Mouse (Mus musculus) hindbrain, embryonic 11.5 days (tissue): ENCODE results near the gene Paqr4. TPM values are rescaled to one million over a fixed set of nuclear protein-coding genes. Genes with fewer than 3 reads are reported as not detected.

Source experiments
- ATAC-seq: fragments of 200-750 bp; cut with Nextera tagmentation; 2 replicates; pipeline ENCODE4 v1.8.0; 2017; ENCODE audit warnings: mild to moderate bottlenecking, moderate TSS enrichment, moderate library complexity; ENCODE audit not compliant: low FRiP score
- DNase-seq: peaks from one replicate; pipeline ENCODE4 v3.0.0-alpha.2; 2015; ENCODE audit warnings: low spot score
- H3K27ac ChIP-seq: fragments of 300-500 bp; sonication (generic); 2 replicates; pipeline ENCODE4 v1.5.1; 2014; ENCODE audit warnings: mild to moderate bottlenecking, low read depth, low read length
- H3K27me3 ChIP-seq: fragments of 300-500 bp; sonication (generic); 2 replicates; pipeline ENCODE4 v1.6.1; 2014; ENCODE audit warnings: mild to moderate bottlenecking, low read length, moderate library complexity, mixed read lengths; ENCODE audit not compliant: control insufficient read depth, insufficient read depth
- H3K36me3 ChIP-seq: fragments of 300-500 bp; sonication (generic); 2 replicates; pipeline ENCODE4 v1.6.1; 2014; ENCODE audit warnings: mild to moderate bottlenecking, low read length, moderate library complexity, mixed read lengths; ENCODE audit not compliant: control insufficient read depth, insufficient read depth
- H3K4me1 ChIP-seq: fragments of 300-500 bp; sonication (generic); replicated peaks from 2 replicates; pipeline ENCODE4 v1.6.1; 2014; ENCODE audit warnings: low read length, mixed read lengths; ENCODE audit not compliant: control insufficient read depth, insufficient read depth
- H3K4me2 ChIP-seq: fragments of 300-500 bp; sonication (generic); replicated peaks from 2 replicates; pipeline ENCODE4 v1.6.1; 2014; ENCODE audit warnings: mild to moderate bottlenecking, low read depth, low read length
- H3K4me3 ChIP-seq: fragments of 300-500 bp; sonication (generic); 2 replicates; pipeline ENCODE4 v1.5.1; 2014; ENCODE audit warnings: low read depth, low read length
- H3K9ac ChIP-seq: fragments of 300-500 bp; sonication (generic); 2 replicates; pipeline ENCODE4 v1.6.1; 2014; ENCODE audit warnings: low read depth, low read length
- H3K9me3 ChIP-seq: fragments of 300-500 bp; sonication (generic); 2 replicates; pipeline ENCODE4 v1.6.1; 2016; ENCODE audit warnings: low read length; ENCODE audit not compliant: control insufficient read depth
- WGBS: fragments of 180-500 bp; shearing (Covaris S2); extraction: QIAGEN DNeasy Blood & Tissue Kit; methylation state at CpG from one replicate; pipeline ENCODE4 v1.1.7; 2014; 5-methylcytosine and 5-hydroxymethylcytosine counted together
- polyA plus RNA-seq: library from polyadenylated mRNA; unstranded; fragments of >200 nt; fragmentation: Nextera tagmentation; extraction: Ambion mirVana; gene quantifications from 2 replicates; pipeline ENCODE4 v1.2.1, GENCODE M21; 2014

Paqr4 gene
- polyA plus RNA-seq, 1 experiment from 2014 or later, result 28.9 TPM

- ATAC-seq (no peak), DNase-seq (peak; percentile 31)
- Histone ChIP-seq H3K4me3 (peak overlapping the region; percentile 29), H3K27me3 (peaks cover 65% of the 10 kb centered on the region), H3K36me3 (no peaks in the 10 kb centered on the region), H3K4me2 (peak overlapping the region; percentile 57), H3K9me3 (no peaks in the 10 kb centered on the region), H3K4me1 (peaks cover 12% of the 10 kb centered on the region), H3K27ac (no peak overlapping the region), H3K9ac (no peak overlapping the region)
- 2% methylated on average over 12 of the region's 12 CpGs for WGBS
Observed at GRCm38 (mm10) chr17:23746311-23746710, 5.6 kb upstream of the Paqr4 start.

DNA sequence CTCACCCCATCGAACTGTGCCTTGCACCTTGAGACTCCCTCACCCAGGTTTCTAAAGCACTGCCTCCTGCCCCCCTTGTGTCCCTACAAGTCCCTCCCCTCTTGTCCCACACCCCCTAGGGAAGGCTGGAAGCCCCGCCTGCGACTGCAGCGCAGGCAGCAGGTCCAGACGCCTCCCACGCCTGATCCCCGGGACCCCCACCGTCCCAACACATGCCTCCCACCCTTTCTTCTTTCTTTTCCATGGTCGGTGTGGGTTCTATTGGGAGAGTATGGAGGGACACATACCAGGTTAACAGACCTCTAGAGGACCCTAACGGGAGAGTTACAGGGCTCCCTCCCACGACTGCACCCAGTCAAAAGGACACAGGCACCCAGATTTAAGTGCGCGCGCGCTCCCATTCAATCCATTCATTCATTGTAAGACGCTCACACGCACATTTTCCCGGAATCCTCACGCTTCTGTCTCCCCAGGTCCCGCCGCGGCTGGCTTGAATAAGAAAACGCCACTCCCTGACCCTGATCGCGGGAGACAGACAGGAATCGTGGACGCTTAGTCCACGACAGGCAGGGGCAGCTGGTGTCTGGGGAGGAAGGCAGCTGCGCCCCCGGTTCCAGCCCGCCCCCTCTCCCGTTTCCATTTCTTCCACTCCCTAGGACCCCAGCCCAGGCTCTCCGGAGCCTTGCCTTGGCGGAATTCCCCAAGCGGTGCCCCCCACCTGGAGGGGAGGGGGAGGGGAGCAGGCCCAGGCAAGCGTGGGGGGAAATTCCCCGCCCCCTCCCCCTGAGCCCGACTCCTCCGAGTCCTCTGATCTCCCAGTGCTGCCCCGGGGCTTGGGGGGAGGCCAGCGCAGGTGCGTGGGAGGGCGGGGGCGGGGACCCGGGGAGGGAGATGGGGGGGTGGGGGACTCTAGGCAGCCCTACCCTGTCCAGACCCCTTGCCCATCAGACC is 4.9 kb upstream of the Paqr4 start, which contains the start of gene Kremen2:
Gene Kremen2, minus strand, starts transcription at position 533 of the 951 bp plus-strand sequence.
- Histone ChIP-seq H3K27me3 (peaks cover 72% of the 10 kb centered on the region), H3K9ac (peak within 1 kb of the TSS; percentile 44), H3K36me3 (no peaks in the 10 kb centered on the region), H3K9me3 (no peaks in the 10 kb centered on the region), H3K4me1 (peaks cover 16% of the 10 kb centered on the region), H3K4me3 (peak within 1 kb of the TSS; percentile 29), H3K4me2 (peak within 1 kb of the TSS; percentile 57), H3K27ac (no peak within 1 kb of the TSS)
- WGBS, result under 1% methylated on average over 35 of the region's 45 CpGs
- peak; percentile 54 for DNase-seq
- no peak for ATAC-seq

GRCm38 (mm10) chr17:23744651-23745050 is 4.0 kb upstream of the Paqr4 start:
- no peak for DNase-seq
- Histone ChIP-seq H3K9ac (peak overlapping the region; percentile 19; the same call in 1 of the 2 replicates), H3K27ac (no peak overlapping the region), H3K4me2 (no peak overlapping the region), H3K9me3 (no peaks in the 10 kb centered on the region), H3K4me1 (peaks cover 16% of the 10 kb centered on the region), H3K27me3 (peaks cover 75% of the 10 kb centered on the region), H3K4me3 (no peak overlapping the region), H3K36me3 (no peaks in the 10 kb centered on the region)
- WGBS, result 1% methylated on average over 10 of the region's 14 CpGs
- ATAC-seq, result no peak

DNA sequence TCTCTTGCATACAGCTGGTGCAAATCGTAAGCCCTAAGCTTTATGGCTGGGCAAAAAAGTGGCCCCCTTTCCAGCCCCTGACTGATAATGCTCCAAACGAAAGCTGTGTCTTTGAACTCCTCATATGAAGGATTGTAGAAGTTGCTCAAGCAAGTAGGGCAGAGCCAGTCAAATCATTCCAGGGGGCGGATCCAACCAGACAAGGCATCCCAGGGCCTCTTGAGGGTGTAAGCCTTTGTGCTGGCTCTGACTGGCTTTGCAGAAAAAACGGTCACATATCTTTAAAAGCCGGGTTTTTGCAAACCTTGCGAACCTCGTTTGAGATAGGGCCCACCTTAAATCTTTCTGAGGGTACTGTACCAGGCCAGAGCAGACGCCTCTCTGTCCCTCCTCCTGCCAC is 3.4 kb upstream of the Paqr4 start:
- no peak for ATAC-seq
- Histone ChIP-seq H3K9me3 (no peaks in the 10 kb centered on the region), H3K4me3 (no peak overlapping the region), H3K27ac (no peak overlapping the region), H3K9ac (no peak overlapping the region), H3K4me2 (no peak overlapping the region), H3K27me3 (peaks cover 75% of the 10 kb centered on the region), H3K36me3 (no peaks in the 10 kb centered on the region), H3K4me1 (peaks cover 16% of the 10 kb centered on the region)
- DNase-seq, result peak; percentile 18
- WGBS, result 19% methylated on average over 8 of the region's 8 CpGs

GRCm38 (mm10) chr17:23742941-23743340 is 2.3 kb upstream of the Paqr4 start:
- Histone ChIP-seq H3K4me3 (no peak overlapping the region), H3K36me3 (no peaks in the 10 kb centered on the region), H3K9ac (no peak overlapping the region), H3K27ac (no peak overlapping the region), H3K27me3 (peaks cover 72% of the 10 kb centered on the region), H3K4me1 (peaks cover 18% of the 10 kb centered on the region), H3K4me2 (no peak overlapping the region), H3K9me3 (no peaks in the 10 kb centered on the region)
- DNase-seq (no peak), ATAC-seq (no peak)
- WGBS, result 71% methylated on average over 12 of the region's 12 CpGs

- H3K4me2 ChIP-seq, result peak overlapping the region; percentile 2; the same call in 1 of the 2 replicates
- WGBS, result 7% methylated on average over 44 of the region's 44 CpGs
- no peak overlapping the region for H3K9ac ChIP-seq
- H3K4me3 ChIP-seq, result no peak overlapping the region
- H3K9me3 ChIP-seq, result no peaks in the 10 kb centered on the region
- DNase-seq (peak; percentile 54), ATAC-seq (no peak)
- H3K36me3 ChIP-seq, result no peaks in the 10 kb centered on the region
- no peak overlapping the region for H3K27ac ChIP-seq
- H3K27me3 ChIP-seq, result peaks cover 68% of the 10 kb centered on the region
- peaks cover 19% of the 10 kb centered on the region for H3K4me1 ChIP-seq
Observed at GRCm38 (mm10) chr17:23742210-23742793, 1.6 kb upstream of the Paqr4 start.

- no peak overlapping the region for H3K9ac ChIP-seq
- H3K27ac ChIP-seq, result no peak overlapping the region
- DNase-seq (no peak), ATAC-seq (no peak)
- H3K27me3 ChIP-seq, result peaks cover 63% of the 10 kb centered on the region
- peaks cover 19% of the 10 kb centered on the region for H3K4me1 ChIP-seq
- no peaks in the 10 kb centered on the region for H3K36me3 ChIP-seq
- WGBS, result 46% methylated on average over 38 of the region's 38 CpGs
- no peak overlapping the region for H3K4me2 ChIP-seq
- no peak overlapping the region for H3K4me3 ChIP-seq
- no peaks in the 10 kb centered on the region for H3K9me3 ChIP-seq
Observed at GRCm38 (mm10) chr17:23741359-23742209, 917 bp upstream of the Paqr4 start.

- peaks cover 48% of the 10 kb centered on the region for H3K27me3 ChIP-seq
- H3K4me3 ChIP-seq, result peak overlapping the region; percentile 60
- WGBS, result 2% methylated on average over 35 of the region's 46 CpGs
Observed at GRCm38 (mm10) chr17:23740136-23740584, 507 bp downstream of the Paqr4 start.

More at GRCm38 (mm10) chr17:23740136-23740584, 507 bp downstream of the Paqr4 start:
- ATAC-seq (peak; percentile 84), DNase-seq (peak; percentile 87)
- H3K9me3 ChIP-seq, result no peaks in the 10 kb centered on the region
- H3K36me3 ChIP-seq, result no peaks in the 10 kb centered on the region
- peak overlapping the region; percentile 99 for H3K4me2 ChIP-seq
- peak overlapping the region; percentile 82 for H3K27ac ChIP-seq
- peak overlapping the region; percentile 74 for H3K9ac ChIP-seq
- H3K4me1 ChIP-seq, result peaks cover 11% of the 10 kb centered on the region
